Mouse (Mus musculus) heart, postnatal 36 days (tissue): Measurements from ENCODE around the gene Pkp4. TPM values are rescaled to one million over a fixed set of nuclear protein-coding genes. Genes with fewer than 3 reads are reported as not detected.

Experiments
- DNase-seq, 2 experiments: peaks; one replicate each; pipeline ENCODE4 v3.0.0; 2021 to 2022
- intact Hi-C: fragments of 180-260 bp; cut with DNase I; formaldehyde crosslinking; loops from one replicate; pipeline ENCODE4 v1.15.1; 2025
- total RNA-seq, 2 experiments: library from RNA; stranded (reverse); gene quantifications; 2 replicates each; pipeline ENCODE4 v1.2.3; 2021

Gene Pkp4
- total RNA-seq, 2 experiments from 2014 or later: 146 to 197 TPM

DNA sequence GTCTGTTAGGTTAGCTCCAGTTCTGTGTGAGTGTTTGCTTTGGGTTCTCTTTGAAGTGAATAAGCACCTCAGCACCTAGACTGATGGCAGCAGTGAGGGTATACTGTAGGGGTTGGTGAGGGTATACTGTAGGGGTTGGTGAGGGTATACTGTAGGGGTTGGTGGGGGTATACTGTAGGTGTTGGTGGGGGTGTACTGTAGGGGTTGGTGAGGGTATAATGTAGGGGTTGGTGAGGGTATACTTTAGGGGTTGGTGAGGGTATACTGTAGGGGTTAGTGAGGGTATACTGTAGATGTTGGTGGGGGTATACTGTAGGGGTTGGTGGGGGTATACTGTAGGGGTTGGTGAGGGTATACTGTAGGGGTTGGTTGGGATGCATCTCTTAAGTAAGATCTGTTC, 92.2 kb downstream of the Pkp4 start:
- intact Hi-C loops: no loop called here
- DNase-seq: no peak

DNA sequence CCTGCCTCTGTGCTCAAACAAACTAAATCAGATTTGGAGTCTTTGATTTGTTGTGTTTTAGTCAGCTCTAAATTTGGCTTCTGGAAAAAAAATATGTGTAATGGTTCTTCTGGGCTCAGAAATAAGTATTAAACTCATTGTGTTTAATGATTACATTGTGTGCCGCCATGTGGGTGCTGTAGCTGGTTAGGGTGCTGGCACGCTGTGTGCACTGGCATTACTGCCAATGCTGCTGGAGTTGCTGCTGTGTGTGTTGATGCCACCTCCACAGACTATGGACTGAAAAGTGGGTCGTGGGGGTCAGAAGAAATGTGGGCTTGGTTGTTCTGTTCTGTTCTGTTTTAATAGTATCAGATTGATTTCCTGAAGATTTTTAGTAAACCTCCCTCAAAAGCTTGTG, 92.8 kb downstream of the Pkp4 start:
- DNase-seq: no peak
- intact Hi-C loops: no loop called here

DNA sequence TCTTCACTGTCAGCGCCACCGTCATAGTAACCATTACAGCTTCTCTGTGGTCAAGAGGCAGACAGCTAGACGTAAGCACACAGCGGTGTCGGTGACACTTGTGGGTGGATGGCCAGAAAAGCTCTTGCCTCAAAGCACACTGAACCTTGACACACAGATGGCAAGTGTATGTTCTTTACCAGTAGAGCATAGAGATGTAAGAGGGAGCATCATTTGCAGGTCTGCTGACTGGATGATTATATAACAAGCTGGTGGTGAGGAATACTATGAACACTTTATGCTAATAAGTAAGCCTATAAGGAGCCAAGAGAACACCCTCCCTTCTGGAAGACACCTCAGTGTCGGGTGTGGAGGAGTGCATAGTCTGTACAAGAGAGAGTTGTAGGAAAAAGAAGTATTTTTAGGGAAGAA, 98.2 kb downstream of the Pkp4 start:
- DNase-seq: no peak
- intact Hi-C loops: no loop called here

DNA sequence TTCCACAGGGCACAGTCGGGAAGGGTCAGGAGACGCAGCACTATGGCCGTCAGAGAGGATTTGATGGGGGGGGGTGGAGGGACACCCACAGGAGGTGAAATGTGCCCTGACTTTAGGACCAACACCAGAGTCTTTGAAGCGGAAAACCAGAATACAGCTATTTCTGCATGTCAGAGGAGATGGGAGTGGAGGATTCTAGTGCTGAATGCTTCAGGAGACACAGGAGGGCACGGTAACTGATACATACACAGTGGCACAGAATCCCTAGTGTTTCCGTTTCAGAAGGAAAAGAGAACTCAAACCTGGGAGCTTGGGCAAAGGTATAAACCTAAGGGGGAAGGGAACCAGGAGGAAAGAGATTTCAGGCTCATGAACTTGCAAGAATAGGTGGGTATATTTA, 98.7 kb downstream of the Pkp4 start:
- intact Hi-C loops: no loop called here
- DNase-seq: no peak

DNA sequence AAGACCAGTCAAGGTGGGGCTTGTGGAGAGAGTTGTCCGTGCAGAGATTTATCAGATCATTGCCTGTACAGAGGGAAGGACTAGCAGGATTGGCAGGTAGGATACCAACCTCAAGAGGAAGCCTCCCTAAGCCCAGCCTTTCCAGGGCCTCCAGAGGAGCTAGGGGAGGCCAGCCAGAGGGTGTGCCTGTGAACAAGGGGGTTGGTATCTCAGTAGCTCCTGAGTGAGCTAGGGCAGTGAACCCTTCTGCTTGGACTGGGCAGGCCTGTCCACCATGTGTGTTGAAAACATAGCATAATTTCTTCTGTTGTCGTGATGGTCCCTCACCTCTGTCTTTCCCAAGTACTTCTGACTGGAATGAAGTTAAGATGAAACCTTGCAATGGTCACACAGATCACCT, 100.6 kb downstream of the Pkp4 start:
- intact Hi-C loops: no loop called here
- DNase-seq: no peak

DNA sequence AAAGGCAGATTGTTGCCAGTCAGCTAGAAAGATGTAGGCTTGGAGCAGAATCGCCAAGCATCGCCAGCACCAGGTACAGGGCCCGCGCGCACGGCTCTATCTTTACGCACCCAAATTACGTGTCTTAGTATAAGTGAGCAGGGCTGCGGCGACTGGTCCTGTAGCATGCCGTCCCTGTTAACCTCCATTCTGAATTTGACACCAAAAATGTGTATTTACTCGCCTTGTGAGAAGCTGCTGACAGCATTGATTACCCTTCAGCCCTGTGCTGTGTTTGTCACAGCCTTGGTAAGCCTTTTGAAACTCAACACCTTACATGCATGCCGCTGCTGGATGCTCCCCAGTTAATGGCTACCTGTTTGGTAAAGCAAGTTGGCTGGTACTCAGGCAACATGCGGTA, 105.8 kb downstream of the Pkp4 start:
- intact Hi-C loops: no loop called here
- no peak for DNase-seq

DNA sequence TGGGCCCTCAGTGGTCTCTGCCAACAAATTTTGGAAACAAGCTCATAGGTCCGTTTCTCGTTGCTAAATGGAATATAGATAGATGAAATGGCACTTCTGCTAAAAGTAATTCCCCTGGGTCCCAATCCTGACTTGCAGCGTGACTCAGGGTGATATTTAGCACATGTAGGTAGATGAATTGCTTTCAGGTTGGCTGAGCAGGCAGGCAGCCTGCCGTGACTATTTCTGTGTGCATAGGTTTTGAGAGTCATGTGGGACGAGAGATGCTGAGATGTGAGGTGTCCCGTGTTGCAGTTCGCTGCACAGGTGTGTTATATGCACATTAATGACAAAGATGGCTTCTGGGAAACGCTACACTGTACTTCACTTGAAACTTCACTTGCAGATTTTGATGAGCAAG, 111.2 kb downstream of the Pkp4 start:
- intact Hi-C loops: no loop called here
- no peak for DNase-seq

DNA sequence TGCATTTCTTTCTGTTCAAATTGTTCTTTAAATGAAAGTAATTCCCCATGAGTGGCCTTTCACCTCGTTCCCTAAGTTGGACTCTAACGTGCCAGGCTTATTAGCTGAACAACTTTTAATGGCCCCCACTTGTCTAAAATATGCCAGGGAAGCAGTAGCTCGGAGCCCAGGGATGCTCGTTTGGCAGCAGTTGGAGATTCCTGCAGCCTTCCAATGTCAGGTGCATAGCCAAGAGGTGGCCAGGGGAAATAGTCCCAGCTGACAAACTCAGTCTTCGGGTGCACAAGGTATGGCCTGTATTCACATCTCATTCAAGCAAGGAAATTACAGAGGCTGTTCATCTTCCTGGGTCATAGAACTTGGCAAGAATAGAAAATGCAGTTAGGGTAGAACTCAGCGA, 112.1 kb downstream of the Pkp4 start:
- no peak for DNase-seq
- intact Hi-C loops: no loop called here

DNA sequence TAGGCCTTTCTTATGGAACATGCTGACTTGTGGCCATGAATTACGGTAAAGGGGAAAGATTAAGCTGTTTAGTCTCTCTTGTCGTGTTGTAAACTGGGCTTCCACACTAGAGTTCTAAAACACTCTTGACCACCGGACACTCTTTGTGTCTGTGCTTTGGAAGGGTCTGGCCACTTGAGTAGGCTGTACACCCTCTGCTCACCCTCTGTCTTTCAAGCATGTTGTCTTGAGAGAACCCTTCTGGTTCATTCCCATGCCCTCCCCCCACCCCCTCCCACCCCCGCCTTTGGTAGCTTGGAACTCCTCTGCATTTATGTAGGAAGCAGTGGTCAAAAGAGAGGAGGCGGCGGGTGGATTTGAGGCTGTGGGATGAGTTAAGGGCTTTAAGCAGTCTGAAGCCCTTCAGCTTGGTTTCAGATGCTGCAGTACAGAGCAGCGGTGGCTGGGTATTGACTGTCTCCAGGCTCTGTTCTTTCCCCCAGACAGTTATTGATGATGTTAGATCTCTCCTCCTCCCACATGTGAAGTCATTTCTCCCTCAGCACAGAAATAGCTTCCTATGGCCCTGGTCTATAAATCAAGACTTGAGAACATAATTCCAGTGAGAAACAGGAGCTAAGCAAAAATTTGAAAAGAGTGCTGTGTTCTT, 120.4 kb downstream of the Pkp4 start:
- DNase-seq: no peak
- intact Hi-C loops: loop anchor here (5.0 kb wide), 1 partner anchor 54 kb away; no protein-coding TSS in a partner anchor

DNA sequence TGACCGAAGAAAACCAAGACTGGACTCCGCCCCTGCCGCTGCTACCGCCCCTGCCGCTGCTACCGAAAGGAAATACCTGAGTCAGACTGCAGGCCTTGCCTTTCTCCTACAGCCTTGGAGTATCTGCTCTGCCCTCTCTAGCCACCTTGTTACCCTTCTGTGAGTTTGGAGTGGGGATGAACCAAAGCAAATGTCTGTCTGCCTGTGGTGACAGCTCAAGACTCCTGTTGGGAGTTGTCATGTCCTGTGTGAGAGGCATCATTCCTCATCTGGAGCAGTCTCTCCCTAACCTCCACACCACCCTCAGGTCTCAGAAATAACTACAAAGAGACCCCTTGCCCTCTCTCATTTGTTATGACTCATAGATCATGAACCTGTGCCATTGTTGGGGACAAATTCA, 122.3 kb downstream of the Pkp4 start:
- DNase-seq: no peak
- intact Hi-C loops: loop anchor here (5.0 kb wide), 1 partner anchor 56 kb away; no protein-coding TSS in a partner anchor

DNA sequence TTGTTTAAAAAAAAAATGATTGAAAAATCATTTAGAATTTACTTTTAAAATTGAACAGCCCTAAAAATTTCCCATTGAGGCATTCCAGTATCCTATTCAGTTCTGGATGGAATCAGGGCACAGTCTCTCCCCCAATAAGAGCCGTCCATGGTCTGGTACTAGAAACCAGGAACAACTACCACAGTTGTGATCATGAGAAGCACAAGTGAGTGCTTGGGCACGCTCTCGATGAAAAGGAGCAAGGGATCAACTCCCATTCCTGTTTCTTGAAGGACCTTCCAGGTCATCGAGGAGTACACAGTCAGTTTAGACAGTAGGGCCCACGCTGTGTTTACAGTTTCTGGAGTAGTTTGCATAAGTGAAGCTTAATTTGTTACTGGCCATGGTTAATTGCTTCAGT, 123.6 kb downstream of the Pkp4 start:
- no peak for DNase-seq
- intact Hi-C loops: loop anchor here (5.0 kb wide), 1 partner anchor 57 kb away; no protein-coding TSS in a partner anchor

DNA sequence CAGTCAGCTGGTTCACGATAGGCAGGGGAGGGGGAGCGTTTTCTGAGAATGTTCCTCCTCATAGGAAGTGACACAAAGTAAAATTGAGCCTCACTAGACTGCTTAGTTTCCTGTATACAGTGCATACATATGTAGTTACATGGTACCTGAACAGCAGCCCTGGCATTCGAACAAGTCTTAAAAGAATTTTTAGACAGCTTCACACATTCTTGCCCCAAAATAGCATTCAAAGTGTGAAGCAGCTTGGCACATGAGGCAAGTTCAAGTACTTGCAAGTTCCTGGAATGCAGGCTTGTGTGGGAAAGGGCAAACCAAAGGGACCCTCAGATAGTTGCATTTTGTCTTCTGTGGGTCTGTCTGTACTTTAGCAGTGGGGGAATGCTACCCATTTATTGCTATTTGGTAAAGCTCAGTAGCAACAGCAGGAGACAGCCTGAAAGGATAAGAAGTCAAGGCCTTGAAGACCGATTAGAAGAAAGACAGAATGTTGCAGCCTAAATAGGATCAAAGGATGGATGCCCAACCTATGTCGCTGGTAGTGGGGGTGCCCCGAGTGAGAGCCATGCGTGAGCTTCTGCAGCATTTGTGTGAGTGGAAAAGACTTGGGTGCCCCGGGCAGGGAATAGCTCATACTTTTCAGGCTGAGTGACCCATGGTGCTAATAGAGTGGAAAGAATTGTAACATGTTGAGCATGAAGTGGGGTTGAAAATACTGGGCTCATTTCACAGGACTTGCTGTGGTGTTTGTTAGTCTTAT, 124.3 kb downstream of the Pkp4 start:
- intact Hi-C loops: loop anchor here (5.0 kb wide), 2 partner anchors 58 to 123 kb away; partner anchors contain the start of genes Ccdc148 and Pkp4
- no peak for DNase-seq

DNA sequence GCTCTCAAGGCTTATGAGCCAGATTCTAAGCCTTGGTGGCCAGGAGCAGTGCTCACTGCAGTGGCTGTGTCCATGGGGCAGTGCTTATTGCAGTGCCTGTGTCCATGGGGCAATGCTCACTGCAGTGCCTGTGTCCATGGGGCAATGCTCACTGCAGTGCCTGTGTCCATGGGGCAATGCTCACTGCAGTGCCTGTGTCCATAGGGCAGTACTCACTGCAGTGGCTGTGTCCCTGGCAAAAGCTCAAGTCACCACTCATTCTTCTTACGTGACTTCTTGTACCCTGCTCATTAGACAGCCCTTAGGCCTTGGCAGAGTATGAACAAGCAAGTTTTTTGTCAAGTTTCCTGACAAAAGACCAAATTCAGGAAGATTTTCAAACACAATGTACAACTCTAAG, 124.9 kb downstream of the Pkp4 start:
- intact Hi-C loops: loop anchor here (5.0 kb wide), 1 partner anchor 123 kb away; the partner anchor contains the start of genes Ccdc148 and Pkp4
- no peak for DNase-seq

DNA sequence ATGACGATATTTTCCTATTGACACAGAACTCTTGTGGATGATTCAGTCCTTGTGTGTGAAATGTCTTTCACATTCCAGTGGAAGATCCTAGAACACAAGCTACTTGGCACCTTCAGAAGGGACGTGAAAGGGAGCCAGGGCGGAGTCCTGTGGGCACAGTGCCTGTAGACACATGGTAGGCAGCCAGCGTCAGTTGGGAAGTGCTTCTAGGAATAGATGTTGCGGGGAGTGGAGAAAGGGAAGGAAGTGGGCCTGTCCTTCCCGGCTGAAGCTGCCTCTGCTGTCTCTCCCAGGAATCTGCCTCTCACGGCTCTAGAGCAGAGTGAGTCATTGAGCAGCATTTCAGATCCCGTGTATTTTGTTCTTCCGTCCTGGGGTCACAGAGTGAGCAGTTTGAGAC, 125.6 kb downstream of the Pkp4 start:
- intact Hi-C loops: loop anchor here (5.0 kb wide), 1 partner anchor 124 kb away; the partner anchor contains the start of genes Ccdc148 and Pkp4
- peak; percentile 81 for DNase-seq

DNA sequence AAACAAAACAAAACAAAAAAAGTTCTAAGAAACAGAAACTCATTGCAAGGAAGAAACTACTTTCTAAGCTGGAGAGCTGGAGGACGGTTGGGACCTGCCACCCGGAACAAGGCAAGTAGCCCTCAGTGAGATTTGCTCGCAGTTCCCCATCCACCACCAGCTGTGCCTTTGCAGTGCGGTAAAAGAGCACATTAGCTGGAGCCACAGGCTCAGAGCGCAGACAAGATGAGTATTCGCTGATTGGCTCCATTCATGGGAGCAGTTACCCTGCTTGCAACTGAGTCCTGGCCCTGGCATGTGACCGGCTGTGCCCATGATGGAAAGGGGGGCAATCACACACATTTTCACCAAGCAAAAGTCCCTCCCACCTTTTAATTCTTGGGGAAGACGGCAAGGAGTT, 127.0 kb downstream of the Pkp4 start:
- DNase-seq: no peak
- intact Hi-C loops: loop anchor here (5.0 kb wide), 1 partner anchor 125 kb away; the partner anchor contains the start of genes Ccdc148 and Pkp4

DNA sequence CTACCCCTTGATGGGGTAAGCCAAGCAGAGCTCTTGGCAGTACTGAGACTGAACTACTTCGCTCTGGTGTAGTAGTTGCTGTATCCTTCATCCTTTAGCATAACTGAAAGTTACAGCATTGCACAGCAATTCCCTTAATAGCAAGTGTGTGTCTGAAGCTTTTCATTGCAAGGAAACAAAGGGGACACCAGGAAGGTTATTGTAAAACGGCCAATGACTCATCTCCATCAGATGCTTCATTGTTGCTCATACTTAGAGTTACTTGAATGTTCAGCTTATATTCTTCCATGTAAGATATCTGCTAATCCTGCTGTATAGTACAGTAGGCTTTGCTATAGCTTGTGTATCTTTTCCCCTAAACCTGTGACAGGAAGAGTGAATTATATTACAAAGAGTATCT, 128.8 kb downstream of the Pkp4 start:
- intact Hi-C loops: loop anchor here (5.0 kb wide), 1 partner anchor 127 kb away; the partner anchor contains the start of genes Ccdc148 and Pkp4
- no peak for DNase-seq

DNA sequence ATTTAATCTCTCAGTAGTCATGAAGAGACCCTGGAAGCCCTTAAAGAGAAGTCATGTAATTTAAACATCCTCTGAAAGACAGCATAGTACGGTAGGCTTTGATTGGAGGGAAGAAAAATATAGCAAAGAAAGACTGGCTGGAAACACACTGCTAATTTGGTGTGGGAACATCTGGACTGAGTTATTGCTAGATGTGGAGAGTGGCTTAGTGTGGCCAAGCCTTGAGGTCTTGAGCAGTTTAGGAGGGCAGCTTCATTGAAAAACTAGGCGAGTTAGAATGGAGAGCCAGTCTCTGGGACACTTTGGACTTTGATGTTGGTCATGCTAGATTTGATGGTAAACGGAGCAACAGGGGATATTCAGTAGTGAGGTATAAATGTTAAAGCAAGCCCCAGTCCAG, 129.7 kb downstream of the Pkp4 start:
- DNase-seq: no peak
- intact Hi-C loops: no loop called here

DNA sequence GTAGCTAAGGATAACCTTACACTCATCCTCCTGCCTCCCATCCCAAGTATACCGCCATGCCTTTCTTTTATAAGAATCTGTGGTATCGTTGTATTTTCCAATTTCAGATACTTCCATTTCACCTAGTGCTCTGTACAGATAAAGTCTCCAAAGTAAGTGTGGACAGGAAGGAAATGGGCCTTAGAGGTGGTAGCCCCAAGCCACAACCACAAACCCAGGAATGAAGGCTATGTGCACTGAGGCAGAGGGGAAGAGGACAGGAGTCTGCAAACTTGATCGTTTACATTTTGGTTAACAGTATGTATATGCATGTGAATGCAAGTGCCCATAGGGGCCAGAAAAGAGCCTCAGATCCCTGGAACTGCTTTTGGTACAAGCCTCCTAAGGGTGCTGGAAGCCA, 139.2 kb downstream of the Pkp4 start:
- DNase-seq: no peak
- intact Hi-C loops: no loop called here

DNA sequence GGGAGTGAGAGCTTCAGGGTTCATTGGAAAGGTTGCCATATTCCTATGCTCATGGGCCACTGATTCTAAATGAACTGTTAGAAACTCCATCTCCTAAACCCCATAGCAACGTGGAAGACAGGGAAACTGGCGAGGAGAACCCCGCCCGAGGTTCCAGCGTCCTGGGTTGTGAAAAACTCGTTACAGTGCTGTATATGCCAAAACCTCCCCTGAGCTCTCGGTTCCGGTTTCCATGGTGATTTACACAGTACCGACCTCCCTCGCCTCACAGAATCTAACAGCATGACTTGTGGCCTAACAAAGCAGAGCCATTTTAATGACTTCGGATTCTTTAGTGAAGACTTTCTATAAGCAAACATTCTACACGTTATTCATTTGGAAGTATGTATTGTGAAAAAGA, 141.0 kb downstream of the Pkp4 start:
- intact Hi-C loops: no loop called here
- DNase-seq: no peak

DNA sequence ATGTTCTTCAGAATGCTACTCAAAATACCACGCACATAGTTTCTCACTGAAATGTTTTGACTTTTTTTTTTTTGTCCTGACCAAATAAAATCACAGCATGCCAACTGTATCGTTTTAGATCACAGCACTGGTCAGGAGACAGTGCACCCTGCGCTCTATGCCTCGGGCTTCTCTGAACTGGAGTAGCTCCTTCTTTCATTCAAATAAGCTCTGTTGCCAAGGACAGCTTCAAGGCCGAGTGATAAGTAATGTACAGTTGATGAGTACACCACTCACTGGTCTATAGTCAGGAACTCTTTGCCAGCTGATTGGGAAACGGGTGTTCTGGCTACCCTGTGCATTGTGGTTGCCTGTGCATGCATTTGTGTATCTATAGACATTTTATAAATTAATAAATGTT, 141.8 kb downstream of the Pkp4 start:
- intact Hi-C loops: no loop called here
- no peak for DNase-seq

DNA sequence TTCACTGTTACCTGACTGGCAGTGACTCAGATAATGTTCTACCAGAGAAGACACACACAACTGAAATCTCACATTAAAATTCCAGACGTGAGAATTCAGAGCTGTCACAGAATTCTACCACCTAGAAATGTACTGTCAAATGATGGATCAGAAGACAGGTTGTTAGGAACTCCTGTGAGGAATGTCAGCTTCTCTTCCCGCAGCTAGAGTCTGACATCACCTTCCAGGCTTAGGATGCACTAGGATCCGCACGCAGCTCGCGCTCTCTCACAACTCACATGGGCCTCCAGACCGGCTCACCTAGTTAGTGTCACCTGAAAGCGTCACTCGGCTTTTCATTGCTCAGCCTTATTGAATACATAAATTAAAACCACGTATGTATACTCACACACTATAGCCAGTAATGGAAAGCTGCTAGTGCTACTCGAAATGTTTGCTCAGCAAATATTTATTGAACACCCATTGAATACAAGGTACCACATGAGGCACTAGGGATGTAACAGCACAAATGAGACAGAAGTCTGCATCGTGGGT, 142.9 kb downstream of the Pkp4 start:
- DNase-seq: no peak
- intact Hi-C loops: no loop called here

DNA sequence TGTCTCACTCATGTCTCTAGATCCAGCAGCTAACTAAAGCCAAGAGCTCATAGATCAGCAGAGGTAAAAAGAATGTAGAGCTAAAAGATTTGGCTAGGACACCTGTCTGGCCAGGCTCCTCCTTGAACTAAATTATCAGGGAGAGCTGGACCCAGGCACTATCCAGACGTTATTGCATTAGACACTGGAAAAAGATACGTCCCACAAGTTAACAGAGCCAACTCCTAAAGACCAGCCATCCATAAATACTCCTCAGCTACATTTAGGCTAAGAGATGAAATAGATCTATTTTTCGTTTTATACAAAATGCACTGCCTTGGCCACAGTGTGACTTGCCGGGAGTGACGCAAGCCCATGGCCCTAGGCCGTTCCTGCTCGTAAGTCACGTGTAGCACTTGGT, 146.7 kb downstream of the Pkp4 start:
- intact Hi-C loops: loop anchor here (5.0 kb wide), 1 partner anchor 145 kb away; the partner anchor contains the start of genes Ccdc148 and Pkp4
- no peak for DNase-seq
